23 mouse cellular contexts compared by ENCODE assay signal in genomic region chr13:25150861-25151260, GRCm38 (mm10).
DNase-seq lines count a peak whose midpoint lies in the region; ATAC-seq lines count a peak whose summit lies in the region.
"Had no signal": no experiment of that assay in that cellular context is flagged by ENCODE, and none has a peak within 500 bp of the region (broad histone marks: within the 10 kb centered on the region; RNA-seq: fewer than 3 reads in every experiment).

No protein-coding gene starts in this region.

- no peak overlapping the region for H3K9ac ChIP-seq in forebrain, embryonic 14.5 days (ENCODE audit: low read length)
- H3K9ac ChIP-seq in forebrain, embryonic 12.5 days: no peak overlapping the region
- no peak overlapping the region for H3K9ac ChIP-seq in midbrain, embryonic 11.5 days (ENCODE audit: low read length)
- H3K9ac ChIP-seq: embryonic facial prominence, embryonic 12.5 days; heart, embryonic 12.5 days; limb, embryonic 13.5 days; liver, embryonic 12.5 days; midbrain, embryonic 12.5 days had no signal

- no peaks in the 10 kb centered on the region for H3K27me3 ChIP-seq in forebrain, embryonic 14.5 days (replicated peaks; ENCODE audit: control insufficient read depth, insufficient read depth, low read length)
- no peaks in the 10 kb centered on the region for H3K27me3 ChIP-seq in forebrain, embryonic 12.5 days
- H3K27me3 ChIP-seq in midbrain, embryonic 11.5 days (ENCODE audit: control insufficient read depth, insufficient read depth, low read length): no peaks in the 10 kb centered on the region
- H3K27me3 ChIP-seq in midbrain, embryonic 10.5 days (ENCODE audit: low read depth, poor library complexity, severe bottlenecking): no peaks in the 10 kb centered on the region
- no peaks in the 10 kb centered on the region for H3K27me3 ChIP-seq in embryonic facial prominence, embryonic 10.5 days (replicated peaks; ENCODE audit: low read depth, poor library complexity, severe bottlenecking)
- H3K27me3 ChIP-seq: embryonic facial prominence, embryonic 12.5 days; heart, embryonic 12.5 days; limb, embryonic 13.5 days; liver, embryonic 12.5 days; midbrain, embryonic 12.5 days had no signal

- 6% methylated on average over 4 of the region's 4 CpGs for WGBS in forebrain, embryonic 14.5 days
- 22% methylated on average over 4 of the region's 4 CpGs for WGBS in forebrain, embryonic 12.5 days
- 34% methylated on average over 4 of the region's 4 CpGs for WGBS in midbrain, embryonic 11.5 days
- WGBS in midbrain, embryonic 10.5 days: 39% methylated on average over 4 of the region's 4 CpGs
- 57% methylated on average over 4 of the region's 4 CpGs for WGBS in embryonic facial prominence, embryonic 10.5 days

- no peak overlapping the region for H3K27ac ChIP-seq in forebrain, embryonic 14.5 days (ENCODE audit: low read depth, low read length)
- H3K27ac ChIP-seq in forebrain, embryonic 12.5 days: no peak overlapping the region
- no peak overlapping the region for H3K27ac ChIP-seq in midbrain, embryonic 11.5 days (ENCODE audit: low read depth, low read length)
- H3K27ac ChIP-seq in midbrain, embryonic 10.5 days (replicated peaks): no peak overlapping the region
- H3K27ac ChIP-seq in embryonic facial prominence, embryonic 10.5 days (replicated peaks): no peak overlapping the region
- H3K27ac ChIP-seq: embryonic facial prominence, embryonic 12.5 days; gastrocnemius, adult 2 months; limb, embryonic 13.5 days; liver, embryonic 12.5 days; midbrain, embryonic 12.5 days had no signal

- peak; percentile 73 for DNase-seq in forebrain, embryonic 14.5 days (ENCODE audit: low spot score)
- DNase-seq in midbrain, embryonic 11.5 days (ENCODE audit: low spot score, missing footprints): peak; percentile 72
- no peak for DNase-seq in midbrain, embryonic 10.5 days (ENCODE audit: low spot score)
- DNase-seq in kidney, adult 8-10 months: peak; percentile 51 to 59
- DNase-seq in kidney, postnatal 36 days: peak; percentile 65 to 68
- no peak for DNase-seq in T-cell, adult 2 months (ENCODE audit: low spot score)
- DNase-seq in embryonic facial prominence, embryonic 10.5 days (ENCODE audit: low spot score): no peak
- DNase-seq: adrenal gland, adult 8-10 months; cerebellum, adult 9-11 months; gastrocnemius, adult 2 months; heart, adult 11 months; heart, postnatal 10 days; layer of hippocampus, adult 9-11 months; lung, adult 18-20 months; lung, postnatal 10 days; right cerebral cortex, postnatal 14 days had no signal

- no peak overlapping the region for H3K4me3 ChIP-seq in forebrain, embryonic 14.5 days (ENCODE audit: low read depth, low read length)
- H3K4me3 ChIP-seq in forebrain, embryonic 12.5 days (replicated peaks): no peak overlapping the region
- H3K4me3 ChIP-seq in midbrain, embryonic 11.5 days (ENCODE audit: low read depth, low read length): no peak overlapping the region
- H3K4me3 ChIP-seq in midbrain, embryonic 10.5 days: no peak overlapping the region
- H3K4me3 ChIP-seq in embryonic facial prominence, embryonic 10.5 days: no peak overlapping the region
- H3K4me3 ChIP-seq: embryonic facial prominence, embryonic 12.5 days; gastrocnemius, adult 2 months; limb, embryonic 13.5 days; liver, embryonic 12.5 days; midbrain, embryonic 12.5 days had no signal

- no peaks in the 10 kb centered on the region for H3K36me3 ChIP-seq in forebrain, embryonic 14.5 days (ENCODE audit: control insufficient read depth, insufficient read depth, low read length)
- H3K36me3 ChIP-seq in forebrain, embryonic 12.5 days (replicated peaks): no peaks in the 10 kb centered on the region
- H3K36me3 ChIP-seq in midbrain, embryonic 11.5 days (ENCODE audit: control insufficient read depth, insufficient read depth, low read length): no peaks in the 10 kb centered on the region
- no peaks in the 10 kb centered on the region for H3K36me3 ChIP-seq in midbrain, embryonic 10.5 days
- H3K36me3 ChIP-seq in embryonic facial prominence, embryonic 10.5 days (replicated peaks): no peaks in the 10 kb centered on the region
- H3K36me3 ChIP-seq: embryonic facial prominence, embryonic 12.5 days; heart, embryonic 12.5 days; limb, embryonic 13.5 days; liver, embryonic 12.5 days; midbrain, embryonic 12.5 days had no signal

- H3K4me1 ChIP-seq in forebrain, embryonic 14.5 days (ENCODE audit: control insufficient read depth, insufficient read depth, low read length): no peaks in the 10 kb centered on the region
- peaks cover 4% of the 10 kb centered on the region for H3K4me1 ChIP-seq in forebrain, embryonic 12.5 days
- no peaks in the 10 kb centered on the region for H3K4me1 ChIP-seq in midbrain, embryonic 11.5 days (ENCODE audit: control insufficient read depth, insufficient read depth, low read length)
- peaks cover 4% of the 10 kb centered on the region; the same call in 1 of the 2 replicates for H3K4me1 ChIP-seq in midbrain, embryonic 10.5 days
- H3K4me1 ChIP-seq in embryonic facial prominence, embryonic 10.5 days: no peaks in the 10 kb centered on the region
- H3K4me1 ChIP-seq: embryonic facial prominence, embryonic 12.5 days; limb, embryonic 13.5 days; liver, embryonic 12.5 days; midbrain, embryonic 12.5 days had no signal

- no peak overlapping the region for H3K4me2 ChIP-seq in forebrain, embryonic 14.5 days (ENCODE audit: low read length)
- no peak overlapping the region for H3K4me2 ChIP-seq in forebrain, embryonic 12.5 days
- H3K4me2 ChIP-seq in midbrain, embryonic 11.5 days: no peak overlapping the region
- H3K4me2 ChIP-seq: embryonic facial prominence, embryonic 12.5 days; limb, embryonic 13.5 days; liver, embryonic 12.5 days; midbrain, embryonic 12.5 days had no signal

- no peaks in the 10 kb centered on the region for H3K9me3 ChIP-seq in forebrain, embryonic 14.5 days (replicated peaks; ENCODE audit: control insufficient read depth, low read length)
- H3K9me3 ChIP-seq in forebrain, embryonic 12.5 days: no peaks in the 10 kb centered on the region
- no peaks in the 10 kb centered on the region for H3K9me3 ChIP-seq in midbrain, embryonic 11.5 days (ENCODE audit: control insufficient read depth, low read length)
- no peaks in the 10 kb centered on the region for H3K9me3 ChIP-seq in midbrain, embryonic 10.5 days (replicated peaks)
- no peaks in the 10 kb centered on the region for H3K9me3 ChIP-seq in embryonic facial prominence, embryonic 10.5 days
- H3K9me3 ChIP-seq: embryonic facial prominence, embryonic 12.5 days; heart, embryonic 12.5 days; limb, embryonic 13.5 days; liver, embryonic 12.5 days; midbrain, embryonic 12.5 days had no signal

- ATAC-seq in forebrain, embryonic 14.5 days: no peak; the same call in 1 of the 2 replicates
- no peak for ATAC-seq in forebrain, embryonic 12.5 days (ENCODE audit: low FRiP score)
- ATAC-seq in midbrain, embryonic 11.5 days (ENCODE audit: low FRiP score): no peak
- ATAC-seq: activated CD4-positive, CD25-positive, alpha-beta regulatory T cell, adult 4 months; liver, embryonic 12.5 days had no signal

Comparison
In these comparisons a context has a peak if more than half of its experiments do, and no peak if none do; other contexts are left out.
1. DNase-seq: peak in forebrain, embryonic 14.5 days (single experiment), midbrain, embryonic 11.5 days (single experiment), kidney, adult 8-10 months (2 of 2) and kidney, postnatal 36 days (2 of 2); none in midbrain, embryonic 10.5 days (single experiment), T-cell, adult 2 months (single experiment) and embryonic facial prominence, embryonic 10.5 days (single experiment).